Mouse (Mus musculus) kidney, embryonic 15.5 days (tissue): ENCODE data around the gene Ube2j2. TPM values are rescaled to one million over a fixed set of nuclear protein-coding genes. Genes with fewer than 3 reads are reported as not detected.

Experiments
- ATAC-seq: fragments of 200-750 bp; cut with Nextera tagmentation; replicated peaks from 2 replicates; pipeline ENCODE4 v1.8.0; 2017; ENCODE audit warnings: moderate TSS enrichment; ENCODE audit not compliant: low FRiP score
- H3K27ac ChIP-seq: fragments of 300-500 bp; sonication (generic); 2 replicates; pipeline ENCODE4 v1.5.1; 2015; ENCODE audit warnings: mild to moderate bottlenecking, inconsistent platforms
- H3K27me3 ChIP-seq: fragments of 300-500 bp; sonication (generic); 2 replicates; pipeline ENCODE4 v1.6.1; 2015; ENCODE audit warnings: inconsistent platforms
- H3K36me3 ChIP-seq: fragments of 300-500 bp; sonication (generic); 2 replicates; pipeline ENCODE4 v1.6.1; 2015; ENCODE audit warnings: inconsistent platforms
- H3K4me1 ChIP-seq: fragments of 300-500 bp; sonication (generic); 2 replicates; pipeline ENCODE4 v1.6.1; 2015; ENCODE audit warnings: inconsistent platforms
- H3K4me2 ChIP-seq: fragments of 300-500 bp; sonication (generic); 2 replicates; pipeline ENCODE4 v1.6.1; 2015; ENCODE audit warnings: moderate library complexity, mild to moderate bottlenecking, inconsistent platforms
- H3K4me3 ChIP-seq: fragments of 300-500 bp; sonication (generic); replicated peaks from 2 replicates; pipeline ENCODE4 v1.5.1; 2015; ENCODE audit warnings: mild to moderate bottlenecking, inconsistent platforms
- H3K9ac ChIP-seq: fragments of 300-500 bp; sonication (generic); 2 replicates; pipeline ENCODE4 v1.6.1; 2015; ENCODE audit warnings: mild to moderate bottlenecking, inconsistent platforms
- H3K9me3 ChIP-seq: fragments of 300-500 bp; sonication (generic); replicated peaks from 2 replicates; pipeline ENCODE4 v1.6.1; 2016; ENCODE audit warnings: inconsistent platforms
- WGBS: fragments of 180-500 bp; shearing (Covaris S2); methylation state at CpG from one replicate; pipeline ENCODE4 v1.1.7; 2015; ENCODE audit warnings: mixed read lengths; 5-methylcytosine and 5-hydroxymethylcytosine counted together
- polyA plus RNA-seq: library from polyadenylated mRNA; unstranded; fragments of >200 nt; fragmentation: Nextera tagmentation; extraction: Ambion mirVana; gene quantifications from 2 replicates; pipeline ENCODE4 v1.2.1, GENCODE M21; 2015

Gene Ube2j2
- polyA plus RNA-seq, 1 experiment from 2014 or later: 110 TPM

GRCm38 (mm10) chr4:155969043-155969653 is 25.5 kb downstream of the Ube2j2 start:
- no peaks in the 10 kb centered on the region for H3K9me3 ChIP-seq
- H3K36me3 ChIP-seq: peaks cover 35% of the 10 kb centered on the region
- peaks cover 41% of the 10 kb centered on the region for H3K4me1 ChIP-seq
- peak overlapping the region; percentile 86 for H3K27ac ChIP-seq
- 39% methylated on average over 13 of the region's 13 CpGs for WGBS
- no peaks in the 10 kb centered on the region for H3K27me3 ChIP-seq
- peak overlapping the region; percentile 23; the same call in 1 of the 2 replicates for H3K4me2 ChIP-seq
- no peak overlapping the region for H3K9ac ChIP-seq
- no peak overlapping the region for H3K4me3 ChIP-seq
- ATAC-seq: peak; percentile 76

- Histone ChIP-seq H3K36me3 (peaks cover 24% of the 10 kb centered on the region), H3K27ac (peak overlapping the region; percentile 82; the same call in 1 of the 2 replicates), H3K9ac (no peak overlapping the region), H3K4me3 (no peak overlapping the region), H3K27me3 (no peaks in the 10 kb centered on the region), H3K4me2 (no peak overlapping the region), H3K4me1 (peaks cover 40% of the 10 kb centered on the region), H3K9me3 (no peaks in the 10 kb centered on the region)
- no peak for ATAC-seq
- WGBS: 82% methylated on average over 5 of the region's 5 CpGs
These were observed 26.7 kb downstream of the Ube2j2 start for GRCm38 (mm10) chr4:155970286-155970685.

- no peaks in the 10 kb centered on the region for H3K27me3 ChIP-seq
- WGBS: 59% methylated on average over 6 of the region's 6 CpGs
- peak overlapping the region; percentile 77 for H3K27ac ChIP-seq
- no peak overlapping the region for H3K4me2 ChIP-seq
- no peak overlapping the region for H3K9ac ChIP-seq
- 0 out of 2 replicates have a peak, but pooled peaks cover 2% of the 10 kb centered on the region for H3K36me3 ChIP-seq
- no peaks in the 10 kb centered on the region for H3K9me3 ChIP-seq
- no peak overlapping the region for H3K4me3 ChIP-seq
- peaks cover 40% of the 10 kb centered on the region for H3K4me1 ChIP-seq
- no peak for ATAC-seq
These were observed 29.0 kb downstream of the Ube2j2 start for GRCm38 (mm10) chr4:155972651-155973050.

- WGBS: 43% methylated on average over 2 of the region's 2 CpGs
These were observed 29.6 kb downstream of the Ube2j2 start for GRCm38 (mm10) chr4:155973239-155973638.

GRCm38 (mm10) chr4:155981436-155982082 is 37.9 kb downstream of the Ube2j2 start:
- no peaks in the 10 kb centered on the region for H3K36me3 ChIP-seq
- H3K4me1 ChIP-seq: 0 out of 2 replicates have a peak, but pooled peaks cover 2% of the 10 kb centered on the region
- no peak overlapping the region for H3K9ac ChIP-seq
- H3K27ac ChIP-seq: no peak overlapping the region
- H3K4me2 ChIP-seq: no peak overlapping the region
- no peak overlapping the region for H3K4me3 ChIP-seq
- no peak for ATAC-seq
- WGBS: 75% methylated on average over 12 of the region's 12 CpGs
- H3K27me3 ChIP-seq: no peaks in the 10 kb centered on the region
- no peaks in the 10 kb centered on the region for H3K9me3 ChIP-seq

More at GRCm38 (mm10) chr4:155973239-155973638, 29.6 kb downstream of the Ube2j2 start:
- peak overlapping the region; percentile 77 for H3K27ac ChIP-seq
- peaks cover 38% of the 10 kb centered on the region for H3K4me1 ChIP-seq
- H3K36me3 ChIP-seq: no peaks in the 10 kb centered on the region
- H3K9ac ChIP-seq: no peak overlapping the region
- no peak overlapping the region for H3K4me3 ChIP-seq
- H3K9me3 ChIP-seq: no peaks in the 10 kb centered on the region
- peak; percentile 82 for ATAC-seq
- H3K27me3 ChIP-seq: no peaks in the 10 kb centered on the region
- no peak overlapping the region for H3K4me2 ChIP-seq

- Histone ChIP-seq H3K36me3 (no peaks in the 10 kb centered on the region), H3K4me1 (0 out of 2 replicates have a peak, but pooled peaks cover 2% of the 10 kb centered on the region), H3K9ac (no peak overlapping the region), H3K4me3 (no peak overlapping the region), H3K27ac (no peak overlapping the region), H3K9me3 (no peaks in the 10 kb centered on the region), H3K4me2 (no peak overlapping the region), H3K27me3 (no peaks in the 10 kb centered on the region)
- 18% methylated on average over 2 of the region's 2 CpGs for WGBS
- no peak for ATAC-seq
These were observed 40.2 kb downstream of the Ube2j2 start for GRCm38 (mm10) chr4:155983788-155984187.

GRCm38 (mm10) chr4:155991211-155991907 is 47.7 kb downstream of the Ube2j2 start:
- H3K36me3 ChIP-seq: peaks cover 17% of the 10 kb centered on the region
- H3K4me3 ChIP-seq: peak overlapping the region; percentile 68
- 83% methylated on average over 22 of the region's 22 CpGs for WGBS
- H3K4me2 ChIP-seq: peak overlapping the region; percentile 98
- peak; percentile 1; the same call in 1 of the 2 replicates for ATAC-seq
- H3K27ac ChIP-seq: peak overlapping the region; percentile 97
- H3K9ac ChIP-seq: peak overlapping the region; percentile 72
- H3K4me1 ChIP-seq: peaks cover 28% of the 10 kb centered on the region
- no peaks in the 10 kb centered on the region for H3K9me3 ChIP-seq
- no peaks in the 10 kb centered on the region for H3K27me3 ChIP-seq

GRCm38 (mm10) chr4:155991908-155992230 is 48.2 kb downstream of the Ube2j2 start:
- ATAC-seq: peak; percentile 9
- H3K4me1 ChIP-seq: peaks cover 28% of the 10 kb centered on the region
- peak overlapping the region; percentile 72 for H3K9ac ChIP-seq
- H3K4me3 ChIP-seq: peak overlapping the region; percentile 68
- peaks cover 22% of the 10 kb centered on the region for H3K36me3 ChIP-seq
- H3K4me2 ChIP-seq: peak overlapping the region; percentile 98
- no peaks in the 10 kb centered on the region for H3K27me3 ChIP-seq
- WGBS: 27% methylated on average over 37 of the region's 37 CpGs
- H3K9me3 ChIP-seq: no peaks in the 10 kb centered on the region
- H3K27ac ChIP-seq: peak overlapping the region; percentile 97

GRCm38 (mm10) chr4:155992241-155992905 is 48.7 kb downstream of the Ube2j2 start, which contains the start of the genes B3galt6 and Sdf4:
Gene B3galt6 (minus strand): TSS chr4:155992649.
Gene Sdf4 (plus strand): TSS chr4:155992872.
- Histone ChIP-seq H3K9ac (peak within 1 kb of the TSS; percentile 72), H3K27me3 (no peaks in the 10 kb centered on the region), H3K4me3 (peak within 1 kb of the TSS; percentile 68), H3K9me3 (no peaks in the 10 kb centered on the region), H3K36me3 (peaks cover 27% of the 10 kb centered on the region), H3K4me1 (peaks cover 28% of the 10 kb centered on the region), H3K27ac (peak within 1 kb of the TSS; percentile 97), H3K4me2 (peak within 1 kb of the TSS; percentile 98)
- under 1% methylated on average over 99 of the region's 99 CpGs for WGBS
- ATAC-seq: peak; percentile 87

GRCm38 (mm10) chr4:155992906-155993547 is 49.4 kb downstream of the Ube2j2 start:
- ATAC-seq: peak; percentile 88
- peak overlapping the region; percentile 68 for H3K4me3 ChIP-seq
- peak overlapping the region; percentile 95 for H3K27ac ChIP-seq
- no peaks in the 10 kb centered on the region for H3K27me3 ChIP-seq
- H3K9me3 ChIP-seq: no peaks in the 10 kb centered on the region
- H3K4me1 ChIP-seq: peaks cover 28% of the 10 kb centered on the region
- peaks cover 34% of the 10 kb centered on the region for H3K36me3 ChIP-seq
- peak overlapping the region; percentile 72 for H3K9ac ChIP-seq
- H3K4me2 ChIP-seq: peak overlapping the region; percentile 72
- WGBS: under 1% methylated on average over 70 of the region's 70 CpGs

GRCm38 (mm10) chr4:155993606-155994005 is 50.0 kb downstream of the Ube2j2 start:
- 6% methylated on average over 15 of the region's 15 CpGs for WGBS
- H3K27ac ChIP-seq: peak overlapping the region; percentile 95
- peak overlapping the region; percentile 68 for H3K4me3 ChIP-seq
- H3K36me3 ChIP-seq: peaks cover 39% of the 10 kb centered on the region
- H3K4me2 ChIP-seq: peak overlapping the region; percentile 72
- H3K9me3 ChIP-seq: no peaks in the 10 kb centered on the region
- ATAC-seq: no peak
- H3K27me3 ChIP-seq: no peaks in the 10 kb centered on the region
- peak overlapping the region; percentile 72 for H3K9ac ChIP-seq
- peaks cover 28% of the 10 kb centered on the region for H3K4me1 ChIP-seq
